Mouse (Mus musculus) CH12.LX (cell line): ENCODE results near the gene Amdhd1.

Source experiments
- CTCF ChIP-seq, 2 experiments: IDR thresholded peaks in 1 of 2; conservative IDR thresholded peaks in 1 of 2; 2 replicates each; pipeline ENCODE4 v1.5.1; 2011 to 2012; ENCODE audit warnings: low read depth in 2 of 2, low read length in 2 of 2, improper control_type of control experiment in 1 of 2, inconsistent platforms in 1 of 2, mild to moderate bottlenecking in 1 of 2, moderate library complexity in 1 of 2
- E2F4 ChIP-seq: IDR thresholded peaks from 2 replicates; pipeline ENCODE4 v1.6.1; 2011; ENCODE audit warnings: low read depth, low read length, improper control_type of control experiment; ENCODE audit not compliant: insufficient replicate concordance
- EP300 ChIP-seq: IDR thresholded peaks from 2 replicates; pipeline ENCODE4 v1.6.1; 2011; ENCODE audit warnings: low read length, improper control_type of control experiment
- POLR2AphosphoS2 ChIP-seq: IDR thresholded peaks from 2 replicates; pipeline ENCODE4 v1.6.1; 2011; ENCODE audit warnings: low read depth, low read length, improper control_type of control experiment
- USF1 ChIP-seq: IDR thresholded peaks from 2 replicates; pipeline ENCODE4 v1.6.1; 2014; ENCODE audit warnings: low read depth, mild to moderate bottlenecking, inconsistent platforms, low read length, improper control_type of control experiment

- no peak for TF ChIP-seq EP300
- no peak for TF ChIP-seq POLR2AphosphoS2
- no peak for TF ChIP-seq USF1
- TF ChIP-seq E2F4: no peak
- TF ChIP-seq CTCF (conservative IDR thresholded peaks at IDR 0.05 in 1 of 2, IDR thresholded peaks at IDR 0.05 in 1 of 2; ENCODE audit: low read depth in 2 of 2, low read length in 2 of 2): peak in 1 of 2 experiments; percentile 31; a peak in 1 of 4 replicates
Measured at GRCm38 (mm10) chr10:93572209-93572608, 32.4 kb upstream of the Amdhd1 start.
